9 mouse cellular contexts compared by ENCODE assay signal in genomic region chr8:115708936-115709780, GRCm38 (mm10). TPM values are rescaled to one million over a fixed set of nuclear protein-coding genes. Genes with fewer than 3 reads are reported as not detected.
DNase-seq lines count a peak whose midpoint lies in the region; ATAC-seq lines count a peak whose summit lies in the region.
"Had no signal": no experiment of that assay in that cellular context is flagged by ENCODE, and none has a peak within 500 bp of the region (broad histone marks: within the 10 kb centered on the region; RNA-seq: fewer than 3 reads in every experiment).

No protein-coding gene starts in this region.

- intact Hi-C loops in heart, postnatal 14 days (cut with DNase I): loop anchor here (2.0 to 10.0 kb wide), 9 partner anchors 306 to 1257 kb away; no protein-coding TSS in a partner anchor

- ATAC-seq in forebrain, embryonic 12.5 days (ENCODE audit: low FRiP score): no peak
- ATAC-seq in liver, embryonic 15.5 days (ENCODE audit: insufficient read depth): no peak
- ATAC-seq in neural tube, embryonic 15.5 days (ENCODE audit: low FRiP score): no peak

- no peak overlapping the region for H3K27ac ChIP-seq in forebrain, embryonic 12.5 days
- no peak overlapping the region for H3K27ac ChIP-seq in liver, embryonic 15.5 days (replicated peaks)
- H3K27ac ChIP-seq in neural tube, embryonic 15.5 days (replicated peaks): no peak overlapping the region

- H3K36me3 ChIP-seq in forebrain, embryonic 12.5 days (replicated peaks): no peaks in the 10 kb centered on the region
- H3K36me3 ChIP-seq in liver, embryonic 15.5 days (replicated peaks): no peaks in the 10 kb centered on the region
- H3K36me3 ChIP-seq in neural tube, embryonic 15.5 days: no peaks in the 10 kb centered on the region

- no peak overlapping the region for H3K9ac ChIP-seq in forebrain, embryonic 12.5 days
- H3K9ac ChIP-seq in liver, embryonic 15.5 days: no peak overlapping the region
- H3K9ac ChIP-seq in neural tube, embryonic 15.5 days (replicated peaks): no peak overlapping the region

- H3K9me3 ChIP-seq in forebrain, embryonic 12.5 days: no peaks in the 10 kb centered on the region
- no peaks in the 10 kb centered on the region for H3K9me3 ChIP-seq in liver, embryonic 15.5 days (replicated peaks)
- H3K9me3 ChIP-seq in neural tube, embryonic 15.5 days (replicated peaks): no peaks in the 10 kb centered on the region

- peak overlapping the region; percentile 62 for H3K4me3 ChIP-seq in forebrain, embryonic 12.5 days (replicated peaks)
- 0 out of 2 replicates have a peak overlapping the region, but pooled peaks have one; percentile 54 for H3K4me3 ChIP-seq in liver, embryonic 15.5 days (replicated peaks)
- H3K4me3 ChIP-seq in neural tube, embryonic 15.5 days (replicated peaks): peak overlapping the region; percentile 71

- H3K4me1 ChIP-seq in forebrain, embryonic 12.5 days: peaks cover 20% of the 10 kb centered on the region
- H3K4me1 ChIP-seq in liver, embryonic 15.5 days (replicated peaks): no peaks in the 10 kb centered on the region; the same call in none of the 2 replicates
- peaks cover 51% of the 10 kb centered on the region for H3K4me1 ChIP-seq in neural tube, embryonic 15.5 days

- H3K27me3 ChIP-seq in forebrain, embryonic 12.5 days: peaks cover 28% of the 10 kb centered on the region
- H3K27me3 ChIP-seq in liver, embryonic 15.5 days: peaks cover 67% of the 10 kb centered on the region
- H3K27me3 ChIP-seq in neural tube, embryonic 15.5 days (replicated peaks): peaks cover 14% of the 10 kb centered on the region

- peak; percentile 76 to 77 for DNase-seq in B cell, adult 2 months
- DNase-seq in c-Kit-positive CD71-negative TER-119-negative erythroid progenitor cells, embryonic 14.5 days (ENCODE audit: low read depth): peak; percentile 70
- peak; percentile 79 to 85 for DNase-seq in heart, postnatal 14 days
- DNase-seq in layer of hippocampus, adult 11-12 months (ENCODE audit: low spot score): peak; percentile 86
- DNase-seq in thymus, adult 18-20 months: peak; percentile 24 to 42

- WGBS in forebrain, embryonic 12.5 days: 2% methylated on average over 19 of the region's 19 CpGs
- 2% methylated on average over 19 of the region's 19 CpGs for WGBS in liver, embryonic 15.5 days (ENCODE audit: insufficient replicate concordance)
- 2% methylated on average over 19 of the region's 19 CpGs for WGBS in neural tube, embryonic 15.5 days

- peak overlapping the region; percentile 86 for H3K4me2 ChIP-seq in forebrain, embryonic 12.5 days
- peak overlapping the region; percentile 66 for H3K4me2 ChIP-seq in liver, embryonic 15.5 days
- H3K4me2 ChIP-seq in neural tube, embryonic 15.5 days: peak overlapping the region; percentile 87

RNA-seq across cellular contexts. Expression of gene Maf, which starts 1.6 kb away (rescaled TPM):
- polyA plus RNA-seq in forebrain, embryonic 12.5 days (2016; fragmentation: Nextera tagmentation; extraction: Ambion mirVana): 3.1 and 3.6 TPM in 2 replicates
- total RNA-seq in heart, postnatal 14 days (2021): 10 to 100 TPM in 1 of 2 experiments, 1 to 10 TPM in 1; 8.2 to 11.0 TPM
- 2.0 and 2.3 TPM in 2 replicates for polyA plus RNA-seq in liver, embryonic 15.5 days (2015; fragmentation: Nextera tagmentation; extraction: Ambion mirVana)
- 11.7 and 12.8 TPM in 2 replicates for polyA plus RNA-seq in neural tube, embryonic 15.5 days (2015; fragmentation: Nextera tagmentation; extraction: Ambion mirVana)
- total RNA-seq: MEL had no signal

Comparison
In these comparisons a context has a peak if more than half of its experiments do, and no peak if none do; other contexts are left out.
1. DNase-seq: peak in every context shown above with its lines; median percentile 86 in layer of hippocampus, adult 11-12 months; 82 in heart, postnatal 14 days; 76 in B cell, adult 2 months; 70 in c-Kit-positive CD71-negative TER-119-negative erythroid progenitor cells, embryonic 14.5 days; 33 in thymus, adult 18-20 months.